Mouse (Mus musculus) midbrain, embryonic 14.5 days (tissue): Measurements from ENCODE around the gene Crk. TPM values are rescaled to one million over a fixed set of nuclear protein-coding genes. Genes with fewer than 3 reads are reported as not detected.

Experiments used
- ATAC-seq: fragments of 200-750 bp; cut with Nextera tagmentation; 2 replicates; pipeline ENCODE4 v1.8.0; 2017; ENCODE audit warnings: moderate number of reproducible peaks, moderate library complexity; ENCODE audit not compliant: low FRiP score, low TSS enrichment
- DNase-seq: peaks from one replicate; pipeline ENCODE4 v3.0.0-alpha.2; 2015
- H3K27ac ChIP-seq: fragments of 300-500 bp; sonication (generic); replicated peaks from 2 replicates; pipeline ENCODE4 v1.5.1; 2014; ENCODE audit warnings: mild to moderate bottlenecking, low read depth, low read length, moderate library complexity
- H3K27me3 ChIP-seq: fragments of 300-500 bp; sonication (generic); 2 replicates; pipeline ENCODE4 v1.6.1; 2014; ENCODE audit warnings: low read length, control low read depth, mixed read lengths; ENCODE audit not compliant: control insufficient read depth, insufficient read depth
- H3K36me3 ChIP-seq: fragments of 300-500 bp; sonication (generic); 2 replicates; pipeline ENCODE4 v1.6.1; 2014; ENCODE audit warnings: low read length, control low read depth; ENCODE audit not compliant: control insufficient read depth, insufficient read depth
- H3K4me1 ChIP-seq: fragments of 300-500 bp; sonication (generic); 2 replicates; pipeline ENCODE4 v1.6.1; 2014; ENCODE audit warnings: mild to moderate bottlenecking, antibody characterized with exemption, low read length, control low read depth; ENCODE audit not compliant: control insufficient read depth, insufficient read depth
- H3K4me2 ChIP-seq: fragments of 300-500 bp; sonication (generic); 2 replicates; pipeline ENCODE4 v1.6.1; 2014; ENCODE audit warnings: mild to moderate bottlenecking, low read length, moderate library complexity
- H3K4me3 ChIP-seq: fragments of 300-500 bp; sonication (generic); replicated peaks from 2 replicates; pipeline ENCODE4 v1.5.1; 2014; ENCODE audit warnings: low read depth, low read length
- H3K9ac ChIP-seq: fragments of 300-500 bp; sonication (generic); replicated peaks from 2 replicates; pipeline ENCODE4 v1.6.1; 2014; ENCODE audit warnings: mild to moderate bottlenecking, low read length, moderate library complexity
- H3K9me3 ChIP-seq: fragments of 300-500 bp; sonication (generic); 2 replicates; pipeline ENCODE4 v1.6.1; 2016; ENCODE audit warnings: low read length, control low read depth, mixed read lengths; ENCODE audit not compliant: control insufficient read depth
- WGBS: fragments of 180-500 bp; shearing (Covaris S2); extraction: QIAGEN DNeasy Blood & Tissue Kit; methylation state at CpG from one replicate; pipeline ENCODE4 v1.1.7; 2014; 5-methylcytosine and 5-hydroxymethylcytosine counted together
- polyA plus RNA-seq: library from polyadenylated mRNA; unstranded; fragments of >200 nt; fragmentation: Nextera tagmentation; extraction: Ambion mirVana; gene quantifications from 2 replicates; pipeline ENCODE4 v1.2.1, GENCODE M21; 2014

Crk gene
- polyA plus RNA-seq: 83.7 and 114 TPM in 2 replicates

DNA sequence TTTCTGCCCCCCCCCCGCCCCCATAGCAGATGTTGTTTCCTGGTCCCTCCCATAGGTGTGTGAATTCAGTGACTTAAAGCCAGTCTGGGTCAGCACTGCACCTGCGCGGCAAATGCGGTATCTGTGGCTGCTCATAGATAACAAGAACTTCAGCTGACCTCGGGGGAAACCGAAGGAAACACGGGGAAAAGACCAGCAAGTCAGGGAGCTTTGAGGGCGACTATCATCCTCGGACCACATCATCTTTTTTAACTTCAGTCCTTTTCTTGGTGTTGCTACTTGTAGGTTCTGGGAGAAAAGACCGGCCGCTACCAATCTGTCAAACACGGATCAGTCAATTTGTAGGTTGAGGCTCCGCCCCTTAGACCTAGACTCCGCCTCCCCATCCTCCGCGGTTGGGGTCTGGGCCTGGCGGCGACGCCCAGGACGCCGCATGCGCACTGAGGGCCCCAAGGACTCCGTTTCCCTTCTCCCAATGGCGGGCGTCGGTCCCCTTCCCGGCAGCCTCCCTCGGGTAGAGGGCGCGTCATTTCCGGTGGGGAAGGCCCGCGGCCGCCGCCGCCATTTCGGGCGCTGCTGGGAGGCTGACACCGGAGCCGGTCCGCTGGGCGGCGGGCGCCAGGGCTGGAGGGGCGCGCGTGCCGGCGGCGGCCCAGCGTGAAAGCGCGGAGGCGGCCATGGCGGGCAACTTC, at the start of gene Crk:
Gene Crk, plus strand, starts transcription at position 513 of the 692 bp plus-strand sequence.
- peak within 1 kb of the TSS; percentile 97 for H3K4me3 ChIP-seq
- DNase-seq: peak; percentile 99
- ATAC-seq: peak; percentile 98
- H3K4me2 ChIP-seq: peak within 1 kb of the TSS; percentile 81
- peaks cover 7% of the 10 kb centered on the region for H3K36me3 ChIP-seq
- peak within 1 kb of the TSS; percentile 90 for H3K9ac ChIP-seq
- no peaks in the 10 kb centered on the region for H3K27me3 ChIP-seq
- H3K9me3 ChIP-seq: no peaks in the 10 kb centered on the region
- peak within 1 kb of the TSS; percentile 92 for H3K27ac ChIP-seq
- under 1% methylated on average over 54 of the region's 55 CpGs for WGBS
- peaks cover 14% of the 10 kb centered on the region for H3K4me1 ChIP-seq

DNA sequence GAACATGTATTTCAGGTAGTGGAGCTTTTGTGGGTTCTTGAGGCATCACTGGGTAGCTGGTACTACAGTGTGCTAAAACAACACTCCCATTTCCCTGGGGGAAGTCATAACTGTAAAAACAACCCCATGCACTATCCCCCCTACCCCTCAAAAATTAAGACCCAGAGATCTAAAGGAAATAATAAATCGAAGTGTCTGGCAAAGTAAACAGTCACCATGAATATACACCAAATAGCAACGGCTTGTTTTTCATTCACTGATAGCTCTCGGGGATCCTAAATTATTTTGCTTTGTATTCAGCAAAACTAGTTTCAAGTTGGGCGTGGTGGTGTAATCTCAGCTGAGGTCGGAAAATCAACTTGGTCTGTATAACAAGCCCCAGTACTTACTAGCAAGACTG, 49.0 kb upstream of the Crk start:
- no peak for ATAC-seq
- Histone ChIP-seq H3K27me3 (no peaks in the 10 kb centered on the region), H3K9ac (peak overlapping the region; percentile 67), H3K4me1 (peaks cover 14% of the 10 kb centered on the region), H3K4me3 (peak overlapping the region; percentile 69), H3K9me3 (no peaks in the 10 kb centered on the region), H3K4me2 (peak overlapping the region; percentile 88), H3K27ac (peak overlapping the region; percentile 77), H3K36me3 (peaks cover 42% of the 10 kb centered on the region)
- 19% methylated on average over 5 of the region's 5 CpGs for WGBS
- no peak for DNase-seq

DNA sequence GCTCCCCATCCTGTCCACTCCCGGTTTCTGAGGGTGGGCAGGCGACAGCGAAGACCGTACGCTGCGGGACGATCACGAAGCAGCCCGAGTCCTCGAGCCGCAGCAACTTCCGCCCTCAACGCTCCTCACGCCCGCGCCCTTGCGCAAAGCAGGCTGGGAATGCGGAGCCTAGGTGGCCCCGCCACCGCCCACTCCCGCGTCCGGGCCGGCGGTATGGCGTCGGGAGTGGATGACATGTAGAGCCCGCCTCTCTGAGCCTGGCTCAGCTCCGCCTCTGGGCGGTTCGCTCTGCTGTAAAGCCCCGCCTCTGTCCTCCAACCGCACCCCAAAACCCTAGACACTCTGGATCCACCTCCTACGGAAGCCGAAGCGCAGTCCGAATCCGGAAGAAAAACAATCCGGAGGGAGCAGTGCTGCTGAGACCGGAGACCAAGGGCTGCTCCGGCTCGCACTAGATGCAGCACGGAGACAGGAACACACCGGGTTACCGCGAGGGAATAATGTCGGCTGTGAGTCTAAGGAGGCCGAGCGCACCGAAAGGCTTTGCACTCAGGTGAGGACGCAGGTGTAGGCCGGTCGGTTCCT, 48.3 kb upstream of the Crk start, which contains the start of gene Inpp5k:
Gene Inpp5k, plus strand, starts transcription at position 344 of the 585 bp plus-strand sequence.
- peaks cover 40% of the 10 kb centered on the region for H3K36me3 ChIP-seq
- WGBS: under 1% methylated on average over 53 of the region's 53 CpGs

DNA sequence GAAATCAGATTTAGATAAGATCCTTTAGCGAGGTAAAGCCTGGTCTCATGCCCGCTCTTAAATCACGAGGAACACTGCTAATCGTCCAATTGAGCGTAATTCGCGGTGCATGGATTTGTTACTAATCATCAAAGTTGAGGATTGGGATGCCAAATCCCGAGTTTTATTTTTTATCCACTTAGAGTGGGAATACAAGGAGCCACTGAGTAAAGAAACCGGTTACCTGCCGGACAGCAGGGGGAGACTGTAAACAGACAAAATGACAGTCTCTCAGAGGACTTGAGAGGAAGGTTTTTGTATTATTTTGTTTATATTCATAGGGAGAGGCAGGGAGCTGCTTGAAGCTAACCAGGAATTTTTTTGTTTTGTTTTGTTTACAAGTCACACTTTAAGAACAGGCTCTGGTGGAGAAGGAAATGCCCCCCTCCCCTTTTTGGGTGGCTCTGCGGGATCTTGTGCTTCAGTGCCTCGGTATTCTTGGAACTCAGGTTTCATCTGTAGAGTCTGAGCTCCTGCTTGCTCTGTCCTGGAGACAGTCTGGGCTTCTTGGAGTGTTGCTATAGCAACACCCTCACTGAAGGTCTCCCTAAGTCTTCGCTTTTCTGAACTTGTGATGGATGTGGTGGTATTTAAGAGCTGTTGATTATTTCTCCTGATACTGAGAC, 47.4 kb upstream of the Crk start:
- Histone ChIP-seq H3K4me2 (peak overlapping the region; percentile 88), H3K4me3 (peak overlapping the region; percentile 69), H3K27ac (no peak overlapping the region), H3K4me1 (peaks cover 14% of the 10 kb centered on the region), H3K9me3 (no peaks in the 10 kb centered on the region), H3K27me3 (no peaks in the 10 kb centered on the region), H3K36me3 (peaks cover 40% of the 10 kb centered on the region), H3K9ac (peak overlapping the region; percentile 67)
- ATAC-seq (no peak), DNase-seq (peak; percentile 52)
- WGBS: 8% methylated on average over 13 of the region's 13 CpGs

More for the DNA sequence above, 48.3 kb upstream of the Crk start, which contains the start of gene Inpp5k:
- ATAC-seq (peak; percentile 100), DNase-seq (peak; percentile 98)
- peak within 1 kb of the TSS; percentile 67 for H3K9ac ChIP-seq
- H3K9me3 ChIP-seq: no peaks in the 10 kb centered on the region
- peak within 1 kb of the TSS; percentile 77 for H3K27ac ChIP-seq
- peaks cover 14% of the 10 kb centered on the region for H3K4me1 ChIP-seq
- H3K27me3 ChIP-seq: no peaks in the 10 kb centered on the region
- H3K4me3 ChIP-seq: peak within 1 kb of the TSS; percentile 69
- peak within 1 kb of the TSS; percentile 88 for H3K4me2 ChIP-seq

DNA sequence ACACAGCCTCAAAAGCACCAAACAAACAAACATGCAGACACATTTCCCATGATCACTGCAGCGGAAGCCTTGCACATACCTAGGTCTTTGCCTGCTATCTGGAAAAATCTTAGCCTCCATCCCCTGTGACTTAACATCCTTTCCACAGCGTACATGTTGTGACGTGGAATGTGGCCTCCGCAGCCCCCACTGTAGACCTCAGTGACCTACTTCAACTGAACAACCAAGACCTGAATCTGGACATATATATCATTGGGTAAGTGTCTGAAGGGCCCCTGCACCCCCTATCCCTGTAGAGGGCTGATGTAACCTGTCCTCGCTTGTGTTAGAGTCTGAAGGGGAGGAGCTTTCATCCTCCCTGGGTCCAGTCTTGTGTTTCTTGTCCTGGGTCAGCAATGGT, 46.1 kb upstream of the Crk start:
- H3K4me2 ChIP-seq: no peak overlapping the region
- no peak overlapping the region for H3K9ac ChIP-seq
- no peak for ATAC-seq
- 93% methylated on average over 5 of the region's 5 CpGs for WGBS
- no peaks in the 10 kb centered on the region for H3K27me3 ChIP-seq
- no peak overlapping the region for H3K4me3 ChIP-seq
- H3K9me3 ChIP-seq: no peaks in the 10 kb centered on the region
- peaks cover 14% of the 10 kb centered on the region for H3K4me1 ChIP-seq
- no peak overlapping the region for H3K27ac ChIP-seq
- no peak for DNase-seq
- H3K36me3 ChIP-seq: peaks cover 45% of the 10 kb centered on the region

DNA sequence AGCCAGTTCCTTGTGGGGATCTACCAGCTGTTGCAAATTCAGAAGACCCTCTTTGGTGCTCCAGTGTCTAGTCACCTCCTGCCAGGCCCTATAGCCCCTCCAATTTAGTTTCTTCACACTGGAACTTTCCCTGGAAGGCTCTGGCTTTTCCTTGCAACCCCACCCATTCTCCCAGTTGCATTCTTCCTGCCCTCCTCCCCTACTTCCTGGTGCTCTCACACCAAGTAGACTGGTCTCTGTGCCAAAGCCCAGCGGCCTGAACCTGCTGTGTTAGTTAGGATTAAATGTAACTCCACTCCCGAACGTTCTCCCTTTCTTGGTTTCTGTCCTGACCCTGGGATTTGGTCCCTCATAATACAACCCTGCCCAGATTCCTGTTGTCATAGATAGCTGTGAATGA, 44.3 kb upstream of the Crk start:
- WGBS: 88% methylated on average over 3 of the region's 3 CpGs
- H3K27ac ChIP-seq: no peak overlapping the region
- H3K9me3 ChIP-seq: no peaks in the 10 kb centered on the region
- H3K4me3 ChIP-seq: no peak overlapping the region
- no peak overlapping the region for H3K4me2 ChIP-seq
- H3K27me3 ChIP-seq: no peaks in the 10 kb centered on the region
- H3K9ac ChIP-seq: no peak overlapping the region
- ATAC-seq (no peak), DNase-seq (no peak)
- H3K36me3 ChIP-seq: peaks cover 46% of the 10 kb centered on the region
- H3K4me1 ChIP-seq: peaks cover 14% of the 10 kb centered on the region

DNA sequence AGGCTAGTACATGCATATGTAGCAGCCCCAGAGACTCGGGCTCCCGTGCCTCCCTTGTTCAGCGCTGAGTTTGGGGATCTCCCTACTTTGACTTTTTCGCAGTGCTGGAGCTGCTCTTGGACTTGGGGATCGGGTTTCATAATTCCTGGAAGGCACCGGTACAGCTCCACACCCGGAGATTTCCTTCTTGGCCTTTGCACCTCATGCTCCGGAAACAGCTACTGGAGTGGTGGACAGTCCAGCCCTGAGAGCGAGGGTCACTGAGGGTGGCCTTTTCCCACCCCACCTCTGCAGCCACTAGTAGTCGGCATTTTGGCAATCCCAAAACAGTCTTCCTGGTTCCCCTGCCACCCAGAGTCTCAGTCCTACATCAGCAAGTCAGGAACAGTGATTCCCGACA, 43.7 kb upstream of the Crk start:
- Histone ChIP-seq H3K4me3 (no peak overlapping the region), H3K27ac (no peak overlapping the region), H3K9ac (no peak overlapping the region), H3K36me3 (peaks cover 47% of the 10 kb centered on the region), H3K4me2 (no peak overlapping the region), H3K27me3 (no peaks in the 10 kb centered on the region), H3K4me1 (peaks cover 10% of the 10 kb centered on the region), H3K9me3 (no peaks in the 10 kb centered on the region)
- 84% methylated on average over 11 of the region's 11 CpGs for WGBS
- DNase-seq: no peak
- no peak for ATAC-seq

DNA sequence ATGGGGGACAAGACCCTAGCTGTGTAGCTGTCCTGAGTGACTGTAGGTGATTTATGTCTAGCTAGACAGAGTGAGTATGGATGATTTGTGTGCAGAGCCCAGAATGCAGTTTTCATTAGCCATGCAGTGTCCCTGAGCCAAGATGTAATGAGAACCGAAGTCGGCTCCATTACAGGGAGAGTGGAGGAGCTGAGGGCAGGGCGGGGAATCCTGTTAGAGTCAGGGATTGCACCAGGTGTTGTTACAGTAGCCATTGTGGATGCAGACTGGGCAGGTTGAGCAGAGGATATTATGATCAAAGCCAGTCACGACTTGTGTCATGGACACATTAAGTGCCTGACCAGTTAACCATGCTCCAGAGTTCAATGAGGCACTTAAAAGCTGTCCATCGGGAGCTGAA, 35.7 kb upstream of the Crk start:
- 84% methylated on average over 5 of the region's 5 CpGs for WGBS

More for the DNA sequence above, 35.7 kb upstream of the Crk start:
- Histone ChIP-seq H3K9ac (no peak overlapping the region), H3K4me1 (no peaks in the 10 kb centered on the region), H3K4me3 (no peak overlapping the region), H3K27ac (no peak overlapping the region), H3K36me3 (peaks cover 21% of the 10 kb centered on the region), H3K27me3 (no peaks in the 10 kb centered on the region), H3K9me3 (no peaks in the 10 kb centered on the region), H3K4me2 (no peak overlapping the region)
- DNase-seq: no peak
- no peak for ATAC-seq
